Mouse (Mus musculus) forebrain, embryonic 14.5 days (tissue): ENCODE results near the gene Scgb1b15. TPM values are rescaled to one million over a fixed set of nuclear protein-coding genes. Genes with fewer than 3 reads are reported as not detected.
"Not testable (repeated sequence)": the region's sequence is repeated elsewhere in the genome, so short reads cannot be mapped to it uniquely, and the experiment has no call there.

Source experiments
- ATAC-seq: fragments of 200-750 bp; cut with Nextera tagmentation; 2 replicates; pipeline ENCODE4 v1.8.0; 2017; ENCODE audit warnings: mild to moderate bottlenecking, moderate library complexity
- DNase-seq: peaks from one replicate; pipeline ENCODE4 v3.0.0-alpha.2; 2015; ENCODE audit warnings: low spot score
- H3K27ac ChIP-seq: fragments of 300-500 bp; sonication (generic); 2 replicates; pipeline ENCODE4 v1.5.1; 2014; ENCODE audit warnings: low read depth, mild to moderate bottlenecking, control low read depth, low read length, moderate library complexity
- H3K27me3 ChIP-seq: fragments of 300-500 bp; sonication (generic); replicated peaks from 2 replicates; pipeline ENCODE4 v1.6.1; 2014; ENCODE audit warnings: low read length, control low read depth, mixed read lengths; ENCODE audit not compliant: control insufficient read depth, insufficient read depth
- H3K36me3 ChIP-seq: fragments of 300-500 bp; sonication (generic); 2 replicates; pipeline ENCODE4 v1.6.1; 2014; ENCODE audit warnings: low read length, control low read depth; ENCODE audit not compliant: control insufficient read depth, insufficient read depth
- H3K4me1 ChIP-seq: fragments of 300-500 bp; sonication (generic); 2 replicates; pipeline ENCODE4 v1.6.1; 2014; ENCODE audit warnings: antibody characterized with exemption, low read length, control low read depth; ENCODE audit not compliant: control insufficient read depth, insufficient read depth
- H3K4me2 ChIP-seq: fragments of 300-500 bp; sonication (generic); 2 replicates; pipeline ENCODE4 v1.6.1; 2014; ENCODE audit warnings: mild to moderate bottlenecking, control low read depth, low read length
- H3K4me3 ChIP-seq: fragments of 300-500 bp; sonication (generic); 2 replicates; pipeline ENCODE4 v1.5.1; 2014; ENCODE audit warnings: low read depth, low read length, control low read depth
- H3K9ac ChIP-seq: fragments of 300-500 bp; sonication (generic); 2 replicates; pipeline ENCODE4 v1.6.1; 2014; ENCODE audit warnings: mild to moderate bottlenecking, low read length, control low read depth, moderate library complexity
- H3K9me3 ChIP-seq: fragments of 300-500 bp; sonication (generic); replicated peaks from 2 replicates; pipeline ENCODE4 v1.6.1; 2016; ENCODE audit warnings: low read length, control low read depth, mixed read lengths; ENCODE audit not compliant: control insufficient read depth
- polyA plus RNA-seq: library from polyadenylated mRNA; unstranded; fragments of >200 nt; fragmentation: Nextera tagmentation; extraction: Ambion mirVana; gene quantifications from 2 replicates; pipeline ENCODE4 v1.2.1, GENCODE M21; 2014

Gene Scgb1b15
- not detected in 2 replicates for polyA plus RNA-seq

DNA sequence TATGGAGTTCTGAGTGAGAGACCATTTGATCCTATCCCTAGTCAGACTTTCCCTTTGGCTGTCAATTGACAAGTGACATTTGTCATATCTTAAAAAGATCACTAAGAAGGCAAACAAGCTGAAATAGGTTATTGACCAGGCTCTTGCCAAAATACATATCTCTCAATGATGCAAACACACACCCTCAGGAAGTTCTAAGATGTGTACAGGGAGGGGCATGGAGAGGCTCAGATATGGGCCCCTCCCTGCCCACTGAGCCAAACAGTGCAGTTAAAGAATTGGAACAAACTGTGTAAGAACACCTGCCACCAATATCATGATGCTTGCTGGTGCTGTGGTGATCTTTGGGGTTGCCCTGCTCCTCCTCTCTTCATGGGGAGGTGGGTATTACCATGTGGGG lies at the start of gene Scgb1b15:
Gene Scgb1b15, plus strand, starts transcription at position 301 of the 400 bp plus-strand sequence.
- not testable (repeated sequence) for H3K4me1 ChIP-seq, H3K27ac ChIP-seq, DNase-seq, H3K4me2 ChIP-seq, H3K36me3 ChIP-seq, H3K9me3 ChIP-seq, ATAC-seq, H3K9ac ChIP-seq, H3K27me3 ChIP-seq, H3K4me3 ChIP-seq

- H3K9ac ChIP-seq, H3K9me3 ChIP-seq, H3K36me3 ChIP-seq, DNase-seq, H3K4me2 ChIP-seq, H3K4me1 ChIP-seq, H3K27me3 ChIP-seq, H3K27ac ChIP-seq, ATAC-seq, H3K4me3 ChIP-seq: not testable (repeated sequence)
Measured at GRCm38 (mm10) chr7:32829562-32829961, 6.8 kb upstream of the Scgb1b15 start, which contains the start of gene Scgb2b15. Gene Scgb2b15, minus strand, starts transcription at chr7:32829662.

Other genes starting within 250 kb of the Scgb1b15 start
- not detected in 2 replicates for gene Scgb2b15, start 6.9 kb upstream of the Scgb1b15 start, polyA plus RNA-seq
- gene Scgb2b17, start 220.0 kb downstream of the Scgb1b15 start, polyA plus RNA-seq: not detected in 2 replicates
- gene Scgb1b17, start 226.9 kb downstream of the Scgb1b15 start, polyA plus RNA-seq: not detected in 2 replicates